Mouse (Mus musculus) left cerebral cortex, adult 11 months (tissue): ENCODE results near the gene Lrrc15.
A peak's percentile ranks its signal among the peaks of the same experiment; 100 is the strongest.

Source experiments
- DNase-seq: peaks from one replicate; pipeline ENCODE4 v3.0.0; 2022; ENCODE audit warnings: low spot score

Gene Lrrc15

GRCm38 (mm10) chr16:30238791-30239190 is 44.3 kb downstream of the Lrrc15 start:
- DNase-seq: no peak

DNA sequence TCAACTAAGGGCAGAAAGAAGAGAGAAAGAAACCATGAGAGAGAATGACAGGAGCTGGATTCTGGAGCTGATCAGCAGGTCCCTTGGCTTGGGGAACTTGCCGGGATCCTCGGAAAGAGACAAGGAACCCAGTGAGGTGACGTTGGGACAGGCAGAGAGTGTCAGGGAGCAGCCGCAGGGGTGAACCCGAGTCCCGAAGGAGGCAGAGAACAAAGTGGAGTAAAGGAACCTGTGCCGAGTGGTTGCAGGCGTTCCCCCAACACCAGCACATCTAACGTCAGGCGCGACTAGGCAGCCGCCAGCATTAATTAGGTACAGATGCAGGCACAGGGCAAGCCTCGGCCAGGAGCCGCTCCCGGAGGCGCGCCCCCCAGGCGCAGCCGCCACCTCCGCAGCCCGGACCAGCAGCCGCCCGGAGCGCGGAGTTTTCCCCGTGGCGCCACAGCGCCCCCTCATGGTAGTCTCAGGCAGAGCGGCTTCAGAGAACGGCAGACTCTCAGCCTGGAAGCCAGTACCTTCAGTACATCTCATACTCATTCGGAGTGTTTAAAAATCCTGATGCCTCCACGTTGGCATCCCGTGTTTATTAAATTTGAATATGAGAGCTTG is 46.9 kb downstream of the Lrrc15 start:
- peak; percentile 45 for DNase-seq

- DNase-seq: no peak
Measured at GRCm38 (mm10) chr16:30235577-30235976, 47.5 kb downstream of the Lrrc15 start.

DNA sequence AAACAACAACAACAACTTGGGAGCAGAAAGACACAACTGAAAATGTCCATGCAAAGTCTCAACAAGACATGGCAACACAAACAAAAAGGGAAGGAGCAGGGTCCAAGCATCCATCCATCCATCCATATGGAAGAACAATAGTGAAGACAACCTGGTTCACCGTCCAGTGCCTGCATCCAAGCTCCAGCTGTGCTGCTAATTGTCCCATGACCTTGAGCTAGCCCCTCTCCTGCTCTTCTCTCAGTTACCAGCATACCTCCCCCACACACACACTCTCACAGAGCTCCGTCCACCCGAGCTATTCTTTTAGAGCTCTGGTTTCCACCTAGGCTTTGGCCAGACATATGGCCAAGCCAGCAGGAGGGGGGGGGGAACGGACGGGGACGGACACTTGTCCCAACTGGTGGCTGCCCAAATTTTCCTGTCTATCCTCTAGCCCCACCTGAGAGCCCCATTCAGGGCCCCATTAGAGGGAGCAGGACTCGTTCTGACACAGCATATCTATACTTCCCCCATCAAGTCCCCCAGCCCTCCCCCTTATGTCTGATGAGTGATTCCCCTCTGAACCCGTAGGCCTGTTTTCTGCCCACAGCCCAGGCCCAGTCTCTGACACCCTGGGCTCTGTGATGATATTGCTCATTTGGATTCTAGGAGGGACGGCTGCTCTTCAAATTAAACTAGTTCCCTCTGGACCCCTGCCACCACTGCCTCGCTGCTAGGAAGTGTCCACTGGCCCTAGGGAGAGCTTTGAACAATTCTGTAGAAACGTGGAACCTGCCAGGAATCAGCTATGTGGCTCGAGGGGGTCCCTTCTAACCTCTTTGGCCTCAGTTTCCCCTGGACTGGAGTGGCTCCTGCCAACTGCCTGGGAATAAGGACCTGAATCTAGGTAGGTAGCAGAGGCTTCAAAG is 48.2 kb downstream of the Lrrc15 start:
- DNase-seq: no peak

- no peak for DNase-seq
Measured at GRCm38 (mm10) chr16:30234077-30234476, 49.0 kb downstream of the Lrrc15 start.

GRCm38 (mm10) chr16:30231882-30232604 is 51.0 kb downstream of the Lrrc15 start:
- no peak for DNase-seq

- no peak for DNase-seq
Measured at GRCm38 (mm10) chr16:30227352-30227751, 55.7 kb downstream of the Lrrc15 start.

GRCm38 (mm10) chr16:30221161-30221782 is 61.8 kb downstream of the Lrrc15 start:
- no peak for DNase-seq
